Mouse (Mus musculus) limb, embryonic 10.5 days (tissue): Measurements from ENCODE around the gene Cldn1. TPM values are rescaled to one million over a fixed set of nuclear protein-coding genes. Genes with fewer than 3 reads are reported as not detected.

Source experiments
- DNase-seq: peaks from one replicate; pipeline ENCODE4 v3.0.0-alpha.2; 2017; ENCODE audit warnings: low spot score
- H3K27ac ChIP-seq: fragments of 300-500 bp; sonication (generic); 2 replicates; pipeline ENCODE4 v1.5.1; 2016; ENCODE audit warnings: mild to moderate bottlenecking
- H3K27me3 ChIP-seq: fragments of 300-500 bp; sonication (generic); 2 replicates; pipeline ENCODE4 v1.6.1; 2016; ENCODE audit warnings: low read depth, mild to moderate bottlenecking; ENCODE audit not compliant: poor library complexity, severe bottlenecking
- H3K36me3 ChIP-seq: fragments of 300-500 bp; sonication (generic); 2 replicates; pipeline ENCODE4 v1.6.1; 2016; ENCODE audit warnings: mild to moderate bottlenecking, moderate library complexity
- H3K4me1 ChIP-seq: fragments of 300-500 bp; sonication (generic); 2 replicates; pipeline ENCODE4 v1.6.1; 2016
- H3K4me3 ChIP-seq: fragments of 300-500 bp; sonication (generic); 2 replicates; pipeline ENCODE4 v1.5.1; 2016; ENCODE audit warnings: mild to moderate bottlenecking, moderate library complexity
- H3K9me3 ChIP-seq: fragments of 300-500 bp; sonication (generic); replicated peaks from 2 replicates; pipeline ENCODE4 v1.6.1; 2016; ENCODE audit warnings: mild to moderate bottlenecking
- WGBS: fragments of 180-500 bp; shearing (Covaris S2); methylation state at CpG from one replicate; pipeline ENCODE4 v1.1.7; 2016; 5-methylcytosine and 5-hydroxymethylcytosine counted together
- polyA plus RNA-seq: library from polyadenylated mRNA; unstranded; fragments of >200 nt; fragmentation: Nextera tagmentation; extraction: Ambion mirVana; gene quantifications from 2 replicates; pipeline ENCODE4 v1.2.1, GENCODE M21; 2016

Cldn1 gene
- polyA plus RNA-seq, 1 experiment from 2014 or later = 3.5 TPM

- Histone ChIP-seq H3K4me3 (no peak overlapping the region), H3K36me3 (no peaks in the 10 kb centered on the region), H3K27me3 (no peaks in the 10 kb centered on the region), H3K27ac (no peak overlapping the region; the same call in 1 of the 2 replicates), H3K4me1 (peaks cover 23% of the 10 kb centered on the region), H3K9me3 (no peaks in the 10 kb centered on the region)
- DNase-seq = no peak
- WGBS = 77% methylated on average over 4 of the region's 4 CpGs
Observed at GRCm38 (mm10) chr16:26359619-26360018, 12.0 kb downstream of the Cldn1 start.

- Histone ChIP-seq H3K36me3 (no peaks in the 10 kb centered on the region), H3K27ac (no peak overlapping the region), H3K4me1 (peaks cover 23% of the 10 kb centered on the region), H3K4me3 (no peak overlapping the region), H3K9me3 (no peaks in the 10 kb centered on the region), H3K27me3 (no peaks in the 10 kb centered on the region)
- WGBS = 92% methylated on average over 5 of the region's 5 CpGs
- DNase-seq = no peak
Observed at GRCm38 (mm10) chr16:26358898-26359297, 12.7 kb downstream of the Cldn1 start.

DNA sequence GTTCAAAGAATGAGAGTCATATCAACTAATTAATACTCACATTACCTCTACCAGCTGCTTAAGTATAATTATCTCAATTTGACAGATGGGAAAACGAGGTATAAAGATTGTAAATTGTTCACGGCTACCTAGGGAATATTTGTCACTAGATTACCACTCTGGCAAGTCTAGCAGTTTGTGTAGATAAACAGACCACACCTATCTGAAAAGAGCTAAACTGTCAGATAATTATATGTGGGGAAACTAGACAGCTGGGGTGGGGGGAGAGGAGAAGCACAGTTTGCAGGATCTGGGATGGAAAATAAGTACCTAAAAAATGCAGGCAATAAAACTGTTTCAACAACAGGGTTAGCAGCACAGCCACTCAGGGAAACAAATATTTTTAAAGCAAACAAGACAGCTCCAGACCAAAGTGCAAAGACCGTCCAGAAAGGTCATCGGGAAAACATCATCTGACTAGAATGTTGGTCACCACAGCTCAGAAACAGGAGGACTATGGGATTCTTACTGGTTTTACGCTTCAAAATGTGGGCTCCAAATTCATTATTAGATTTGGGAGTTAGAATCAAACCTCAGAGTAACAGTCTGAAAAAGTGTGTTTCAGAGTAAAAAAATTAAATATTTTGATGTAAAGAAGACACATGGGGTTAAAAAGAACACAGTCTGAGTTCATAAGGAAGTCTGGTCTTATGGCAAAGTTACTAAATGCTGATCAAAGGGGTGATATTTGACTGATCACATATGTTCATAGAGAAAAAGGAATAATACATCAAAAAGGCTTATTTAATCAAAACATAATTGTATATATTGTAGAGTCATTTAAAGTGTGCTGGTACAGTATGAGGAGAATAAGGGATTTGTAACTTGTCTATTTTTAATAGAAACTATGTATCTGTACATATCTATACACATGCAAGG is 13.5 kb downstream of the Cldn1 start:
- Histone ChIP-seq H3K27me3 (no peaks in the 10 kb centered on the region), H3K27ac (no peak overlapping the region), H3K36me3 (no peaks in the 10 kb centered on the region), H3K4me3 (no peak overlapping the region), H3K4me1 (peaks cover 23% of the 10 kb centered on the region), H3K9me3 (no peaks in the 10 kb centered on the region)
- WGBS = 80% methylated on average over 5 of the region's 5 CpGs
- no peak for DNase-seq

DNA sequence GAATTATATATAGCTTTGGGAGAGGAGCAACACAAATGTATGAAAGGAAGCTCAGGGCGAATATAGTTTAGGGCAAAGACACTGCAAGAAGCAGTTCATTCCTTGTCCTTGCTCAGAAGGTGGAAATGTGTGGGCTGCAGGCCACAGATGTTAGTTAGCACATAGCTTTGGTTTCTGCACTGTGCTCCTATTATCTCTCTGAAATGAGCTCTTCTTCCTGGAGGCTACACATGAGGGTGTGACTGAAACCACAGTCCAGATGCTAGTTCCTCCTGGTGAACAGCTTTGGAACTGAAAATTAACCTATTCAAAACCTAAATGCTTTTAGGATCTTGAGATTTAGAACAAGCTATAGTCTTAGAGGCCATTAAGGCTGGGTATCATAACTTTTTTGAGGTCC is 16.1 kb downstream of the Cldn1 start:
- no peak for DNase-seq
- Histone ChIP-seq H3K36me3 (no peaks in the 10 kb centered on the region), H3K27ac (no peak overlapping the region), H3K27me3 (no peaks in the 10 kb centered on the region), H3K4me3 (no peak overlapping the region), H3K4me1 (peaks cover 21% of the 10 kb centered on the region), H3K9me3 (no peaks in the 10 kb centered on the region)
- WGBS = 94% methylated on average over 1 of the region's 1 CpGs

DNA sequence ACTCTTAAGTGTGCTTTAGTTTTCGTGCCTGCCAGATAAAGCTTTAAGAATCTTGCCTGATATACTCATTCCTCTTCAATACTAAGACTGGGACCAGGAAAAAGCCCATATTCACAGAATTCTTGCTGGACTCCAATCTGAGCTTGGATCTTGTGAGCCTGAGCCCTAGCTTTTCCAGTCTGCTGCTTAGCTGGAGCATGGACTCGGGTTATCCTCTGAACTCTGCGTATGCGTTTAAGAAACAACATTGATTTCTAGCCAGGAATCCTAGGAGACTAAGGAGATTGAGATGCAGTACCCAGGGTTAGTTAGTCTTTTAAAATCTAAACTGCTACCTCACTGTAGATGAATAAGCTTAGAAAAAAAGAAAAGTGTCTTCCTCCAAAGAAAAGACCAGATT is 20.9 kb downstream of the Cldn1 start:
- Histone ChIP-seq H3K36me3 (no peaks in the 10 kb centered on the region), H3K27ac (no peak overlapping the region), H3K27me3 (no peaks in the 10 kb centered on the region), H3K4me3 (no peak overlapping the region), H3K9me3 (no peaks in the 10 kb centered on the region), H3K4me1 (no peaks in the 10 kb centered on the region)
- DNase-seq = no peak
- 94% methylated on average over 4 of the region's 4 CpGs for WGBS

GRCm38 (mm10) chr16:26348809-26349208 is 22.8 kb downstream of the Cldn1 start:
- H3K36me3 ChIP-seq = no peaks in the 10 kb centered on the region
- H3K4me1 ChIP-seq = no peaks in the 10 kb centered on the region
- 89% methylated on average over 1 of the region's 1 CpGs for WGBS
- H3K27ac ChIP-seq = no peak overlapping the region
- no peaks in the 10 kb centered on the region for H3K27me3 ChIP-seq
- no peaks in the 10 kb centered on the region for H3K9me3 ChIP-seq
- no peak for DNase-seq
- H3K4me3 ChIP-seq = no peak overlapping the region

- 87% methylated on average over 7 of the region's 7 CpGs for WGBS
- no peak overlapping the region for H3K27ac ChIP-seq
- H3K4me1 ChIP-seq = no peaks in the 10 kb centered on the region
- no peak for DNase-seq
- no peak overlapping the region for H3K4me3 ChIP-seq
- no peaks in the 10 kb centered on the region for H3K27me3 ChIP-seq
- H3K9me3 ChIP-seq = no peaks in the 10 kb centered on the region
- no peaks in the 10 kb centered on the region for H3K36me3 ChIP-seq
Observed at GRCm38 (mm10) chr16:26316281-26316680, 55.4 kb downstream of the Cldn1 start.

GRCm38 (mm10) chr16:26314815-26315214 is 56.8 kb downstream of the Cldn1 start:
- Histone ChIP-seq H3K9me3 (no peaks in the 10 kb centered on the region), H3K27me3 (no peaks in the 10 kb centered on the region), H3K27ac (no peak overlapping the region), H3K36me3 (no peaks in the 10 kb centered on the region), H3K4me3 (no peak overlapping the region), H3K4me1 (no peaks in the 10 kb centered on the region)
- WGBS = 85% methylated on average over 13 of the region's 13 CpGs
- no peak for DNase-seq

- no peaks in the 10 kb centered on the region for H3K36me3 ChIP-seq
- H3K27me3 ChIP-seq = no peaks in the 10 kb centered on the region
- H3K9me3 ChIP-seq = no peaks in the 10 kb centered on the region
- H3K27ac ChIP-seq = no peak overlapping the region
- 90% methylated on average over 2 of the region's 2 CpGs for WGBS
- H3K4me3 ChIP-seq = no peak overlapping the region
- no peaks in the 10 kb centered on the region for H3K4me1 ChIP-seq
- DNase-seq = no peak
Observed at GRCm38 (mm10) chr16:26309402-26309801, 62.2 kb downstream of the Cldn1 start.

Other genes with a start within 250 kb of the Cldn1 start
- gene Cldn16, start 91.3 kb upstream of the Cldn1 start, polyA plus RNA-seq = not detected in 2 replicates
- not detected in 2 replicates for gene Tmem207, start 154.9 kb upstream of the Cldn1 start, polyA plus RNA-seq
- 4.0 and 5.5 TPM in 2 replicates for gene Il1rap, start 209.9 kb upstream of the Cldn1 start, polyA plus RNA-seq